Mouse (Mus musculus) heart, embryonic 11.5 days (tissue): ENCODE data around the gene Frzb. TPM values are rescaled to one million over a fixed set of nuclear protein-coding genes. Genes with fewer than 3 reads are reported as not detected.

Experiments used
- ATAC-seq: fragments of 200-750 bp; cut with Nextera tagmentation; replicated peaks from 2 replicates; pipeline ENCODE4 v1.8.0; 2017; ENCODE audit warnings: moderate library complexity; ENCODE audit not compliant: insufficient number of reproducible peaks, low FRiP score, low TSS enrichment
- H3K27ac ChIP-seq: fragments of 300-500 bp; sonication (generic); 2 replicates; pipeline ENCODE4 v1.5.1; 2014; ENCODE audit warnings: mild to moderate bottlenecking, low read depth, low read length
- H3K27me3 ChIP-seq: fragments of 300-500 bp; sonication (generic); 2 replicates; pipeline ENCODE4 v1.6.1; 2014; ENCODE audit warnings: mild to moderate bottlenecking, low read length, mixed read lengths; ENCODE audit not compliant: control insufficient read depth, insufficient read depth
- H3K36me3 ChIP-seq: fragments of 300-500 bp; sonication (generic); 2 replicates; pipeline ENCODE4 v1.6.1; 2014; ENCODE audit warnings: mild to moderate bottlenecking, low read length, moderate library complexity, mixed read lengths; ENCODE audit not compliant: control insufficient read depth, insufficient read depth
- H3K4me1 ChIP-seq: fragments of 300-500 bp; sonication (generic); 2 replicates; pipeline ENCODE4 v1.6.1; 2014; ENCODE audit warnings: low read length; ENCODE audit not compliant: control insufficient read depth, insufficient read depth
- H3K4me2 ChIP-seq: fragments of 300-500 bp; sonication (generic); 2 replicates; pipeline ENCODE4 v1.6.1; 2014; ENCODE audit warnings: mild to moderate bottlenecking, moderate library complexity
- H3K4me3 ChIP-seq: fragments of 300-500 bp; sonication (generic); 2 replicates; pipeline ENCODE4 v1.5.1; 2014; ENCODE audit warnings: low read depth, low read length
- H3K9ac ChIP-seq: fragments of 300-500 bp; sonication (generic); 2 replicates; pipeline ENCODE4 v1.6.1; 2014; ENCODE audit warnings: mild to moderate bottlenecking, low read depth, low read length, moderate library complexity
- H3K9me3 ChIP-seq: fragments of 300-500 bp; sonication (generic); replicated peaks from 2 replicates; pipeline ENCODE4 v1.6.1; 2016; ENCODE audit warnings: low read length; ENCODE audit not compliant: control insufficient read depth
- WGBS: fragments of 180-500 bp; shearing (Covaris S2); extraction: QIAGEN DNeasy Blood & Tissue Kit; methylation state at CpG from one replicate; pipeline ENCODE4 v1.1.7; 2014; ENCODE audit not compliant: insufficient replicate concordance; 5-methylcytosine and 5-hydroxymethylcytosine counted together
- polyA plus RNA-seq: library from polyadenylated mRNA; unstranded; fragments of >200 nt; fragmentation: Nextera tagmentation; extraction: Ambion mirVana; gene quantifications from 2 replicates; pipeline ENCODE4 v1.2.1, GENCODE M21; 2014

Frzb gene
- polyA plus RNA-seq, 1 experiment from 2014 or later: 10.1 TPM

GRCm38 (mm10) chr2:80384447-80384846, 63.0 kb downstream of the Frzb start:
- WGBS: 50% methylated on average over 4 of the region's 4 CpGs

DNA sequence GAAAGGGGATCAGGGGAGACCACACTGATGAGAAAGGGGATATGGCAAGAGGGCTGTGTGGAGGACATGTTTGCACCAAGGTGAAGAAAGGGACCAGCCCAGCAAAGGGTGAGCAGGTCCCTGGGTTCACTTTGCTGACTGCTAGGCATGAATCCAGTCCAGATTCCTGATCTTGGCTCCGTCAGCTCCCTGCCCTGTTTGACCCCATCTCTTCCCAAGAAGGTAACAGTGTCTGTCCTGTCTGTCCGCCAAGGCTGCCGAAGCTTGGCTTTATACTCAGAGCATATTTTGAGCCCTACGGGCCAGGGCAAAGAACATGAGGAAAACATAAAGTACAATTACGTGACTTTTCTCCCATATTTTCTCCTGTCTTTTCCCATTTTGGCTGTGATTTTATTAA, 67.6 kb downstream of the Frzb start:
- Histone ChIP-seq H3K4me3 (no peak overlapping the region), H3K9ac (no peak overlapping the region), H3K27me3 (no peaks in the 10 kb centered on the region), H3K4me1 (no peaks in the 10 kb centered on the region), H3K9me3 (no peaks in the 10 kb centered on the region), H3K27ac (no peak overlapping the region), H3K4me2 (no peak overlapping the region), H3K36me3 (no peaks in the 10 kb centered on the region)
- 84% methylated on average over 5 of the region's 5 CpGs for WGBS
- no peak for ATAC-seq

More at GRCm38 (mm10) chr2:80384447-80384846, 63.0 kb downstream of the Frzb start:
- peaks cover 5% of the 10 kb centered on the region; the same call in 1 of the 2 replicates for H3K4me1 ChIP-seq
- no peak overlapping the region for H3K4me2 ChIP-seq
- H3K36me3 ChIP-seq: no peaks in the 10 kb centered on the region
- no peaks in the 10 kb centered on the region for H3K27me3 ChIP-seq
- H3K4me3 ChIP-seq: no peak overlapping the region
- H3K9ac ChIP-seq: no peak overlapping the region
- no peak for ATAC-seq
- H3K27ac ChIP-seq: no peak overlapping the region
- H3K9me3 ChIP-seq: no peaks in the 10 kb centered on the region

DNA sequence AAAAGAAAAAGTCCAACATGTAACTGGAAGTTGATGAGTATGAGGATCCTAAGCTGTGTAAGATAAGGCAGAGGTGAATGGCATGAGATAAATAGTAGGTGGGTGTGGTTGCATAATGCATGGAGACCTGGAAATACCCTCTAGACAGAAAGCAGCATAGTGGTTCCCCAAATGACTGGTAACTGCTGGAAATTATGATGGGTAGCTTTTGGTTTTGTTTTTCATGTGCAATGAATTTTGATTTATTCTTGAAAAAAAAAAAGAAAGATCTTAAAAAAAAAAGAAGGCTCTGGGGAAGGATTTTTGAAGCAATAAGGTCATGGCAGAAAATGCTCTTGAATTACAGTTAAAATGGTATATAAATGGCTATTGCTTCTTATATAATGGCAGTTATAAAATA, 72.5 kb downstream of the Frzb start:
- no peak overlapping the region for H3K4me2 ChIP-seq
- no peaks in the 10 kb centered on the region for H3K36me3 ChIP-seq
- H3K27ac ChIP-seq: no peak overlapping the region
- no peaks in the 10 kb centered on the region for H3K9me3 ChIP-seq
- ATAC-seq: no peak
- H3K27me3 ChIP-seq: no peaks in the 10 kb centered on the region
- no peaks in the 10 kb centered on the region for H3K4me1 ChIP-seq
- no peak overlapping the region for H3K4me3 ChIP-seq
- H3K9ac ChIP-seq: no peak overlapping the region

- no peaks in the 10 kb centered on the region for H3K4me1 ChIP-seq
- ATAC-seq: no peak
- H3K9ac ChIP-seq: no peak overlapping the region
- no peaks in the 10 kb centered on the region for H3K36me3 ChIP-seq
- WGBS: 85% methylated on average over 8 of the region's 8 CpGs
- no peak overlapping the region for H3K27ac ChIP-seq
- no peaks in the 10 kb centered on the region for H3K9me3 ChIP-seq
- H3K27me3 ChIP-seq: no peaks in the 10 kb centered on the region
- no peak overlapping the region for H3K4me2 ChIP-seq
- H3K4me3 ChIP-seq: no peak overlapping the region
Observed at GRCm38 (mm10) chr2:80371458-80371857, 76.0 kb downstream of the Frzb start.

Other genes starting within 250 kb of the Frzb start
- gene Prdx6b, start 155.2 kb downstream of the Frzb start, polyA plus RNA-seq: 0.07 TPM in 1 of 2 replicates, not detected in the other
- 63.7 and 75.8 TPM in 2 replicates for gene Dnajc10, start 132.2 kb downstream of the Frzb start, polyA plus RNA-seq
- 51.6 and 53.9 TPM in 2 replicates for gene Nckap1, start 133.8 kb upstream of the Frzb start, polyA plus RNA-seq
- gene Dusp19, start 169.4 kb upstream of the Frzb start, polyA plus RNA-seq: 12.0 and 13.3 TPM in 2 replicates
- 29.3 and 29.8 TPM in 2 replicates for gene Nup35, start 169.6 kb upstream of the Frzb start, polyA plus RNA-seq